Mouse (Mus musculus) erythroblast, embryonic 14.5 days (primary cell): ENCODE data around the gene Cd274. TPM values are rescaled to one million over a fixed set of nuclear protein-coding genes. Genes with fewer than 3 reads are reported as not detected.

ENCODE experiments used
- H3K27me3 ChIP-seq: 2 replicates; pipeline ENCODE4 v1.6.1; 2012; ENCODE audit warnings: inconsistent platforms; ENCODE audit not compliant: control insufficient read depth
- H3K36me3 ChIP-seq: 2 replicates; pipeline ENCODE4 v1.6.1; 2012; ENCODE audit warnings: mild to moderate bottlenecking, inconsistent platforms; ENCODE audit not compliant: control insufficient read depth
- H3K4me1 ChIP-seq: 2 replicates; pipeline ENCODE4 v1.6.1; 2012; ENCODE audit warnings: inconsistent platforms; ENCODE audit not compliant: control insufficient read depth
- H3K4me3 ChIP-seq: replicated peaks from 2 replicates; pipeline ENCODE3; 2012; ENCODE audit warnings: moderate library complexity, mild to moderate bottlenecking, inconsistent platforms
- H3K9me3 ChIP-seq: 2 replicates; pipeline ENCODE4 v1.6.1; 2012; ENCODE audit warnings: low read length, inconsistent platforms, mixed read lengths; ENCODE audit not compliant: control insufficient read depth
- GATA1 ChIP-seq: IDR thresholded peaks from 2 replicates; pipeline ENCODE4 v1.6.1; 2012; ENCODE audit warnings: low read length, inconsistent platforms, mixed read lengths
- TAL1 ChIP-seq: IDR thresholded peaks from 3 replicates; pipeline ENCODE4 v1.6.1; 2012; ENCODE audit warnings: low read length, inconsistent platforms, mixed read lengths
- polyA plus RNA-seq: library from polyadenylated mRNA; stranded (reverse); fragments of >175 nt; gene quantifications from 2 replicates; pipeline ENCODE4 v1.2.3, GENCODE M21; 2012

The Cd274 gene
- polyA plus RNA-seq, 1 experiment, result not detected

DNA sequence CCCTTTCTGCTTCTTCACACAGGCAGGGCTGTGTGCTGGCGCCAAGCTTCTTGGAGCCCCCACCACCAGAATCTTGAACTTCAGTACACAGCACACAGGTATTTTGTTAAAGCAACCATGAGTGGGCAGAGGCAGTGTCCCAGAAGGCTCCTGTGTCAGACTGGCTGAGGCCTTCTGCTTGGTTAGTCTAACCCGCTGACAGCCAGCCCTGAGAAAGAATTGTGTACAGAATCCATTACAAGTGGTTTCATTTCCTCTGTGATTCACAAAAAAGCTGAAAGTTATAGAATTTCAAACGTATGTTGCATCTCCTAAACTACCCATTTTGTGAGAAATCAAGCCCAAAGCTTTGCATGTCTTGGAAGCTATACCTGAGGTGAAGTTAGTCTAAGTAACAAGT lies 63.3 kb downstream of the Cd274 start:
- Histone ChIP-seq H3K36me3 (no peaks in the 10 kb centered on the region), H3K4me1 (no peaks in the 10 kb centered on the region; the same call in 1 of the 2 replicates), H3K27me3 (no peaks in the 10 kb centered on the region), H3K4me3 (no peak overlapping the region), H3K9me3 (no peaks in the 10 kb centered on the region)
- TF ChIP-seq TAL1 (no peak), GATA1 (no peak)

DNA sequence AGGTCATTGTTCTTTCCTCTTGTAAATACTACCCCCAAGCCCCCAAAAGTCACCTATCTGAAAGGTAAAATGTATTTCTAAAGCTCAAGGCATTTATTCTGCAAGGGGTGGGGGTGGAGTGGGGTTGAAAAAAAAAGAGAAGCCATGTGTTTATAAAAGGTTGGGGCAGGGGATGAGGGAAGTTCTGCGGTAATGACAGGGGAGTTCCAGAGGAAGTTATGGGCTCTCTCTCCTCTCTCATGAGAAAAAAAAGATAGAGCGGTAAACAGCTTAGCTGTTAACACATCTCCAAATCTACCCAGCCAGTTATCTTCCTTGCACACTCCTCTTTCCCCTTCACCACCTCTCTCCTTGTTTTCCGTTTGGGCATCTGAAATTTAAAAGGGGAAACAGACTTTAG lies 63.7 kb downstream of the Cd274 start:
- no peak overlapping the region for H3K4me3 ChIP-seq
- no peaks in the 10 kb centered on the region; the same call in 1 of the 2 replicates for H3K4me1 ChIP-seq
- no peaks in the 10 kb centered on the region for H3K36me3 ChIP-seq
- H3K9me3 ChIP-seq, result no peaks in the 10 kb centered on the region
- no peaks in the 10 kb centered on the region for H3K27me3 ChIP-seq
- TF ChIP-seq GATA1 (no peak), TAL1 (no peak)

DNA sequence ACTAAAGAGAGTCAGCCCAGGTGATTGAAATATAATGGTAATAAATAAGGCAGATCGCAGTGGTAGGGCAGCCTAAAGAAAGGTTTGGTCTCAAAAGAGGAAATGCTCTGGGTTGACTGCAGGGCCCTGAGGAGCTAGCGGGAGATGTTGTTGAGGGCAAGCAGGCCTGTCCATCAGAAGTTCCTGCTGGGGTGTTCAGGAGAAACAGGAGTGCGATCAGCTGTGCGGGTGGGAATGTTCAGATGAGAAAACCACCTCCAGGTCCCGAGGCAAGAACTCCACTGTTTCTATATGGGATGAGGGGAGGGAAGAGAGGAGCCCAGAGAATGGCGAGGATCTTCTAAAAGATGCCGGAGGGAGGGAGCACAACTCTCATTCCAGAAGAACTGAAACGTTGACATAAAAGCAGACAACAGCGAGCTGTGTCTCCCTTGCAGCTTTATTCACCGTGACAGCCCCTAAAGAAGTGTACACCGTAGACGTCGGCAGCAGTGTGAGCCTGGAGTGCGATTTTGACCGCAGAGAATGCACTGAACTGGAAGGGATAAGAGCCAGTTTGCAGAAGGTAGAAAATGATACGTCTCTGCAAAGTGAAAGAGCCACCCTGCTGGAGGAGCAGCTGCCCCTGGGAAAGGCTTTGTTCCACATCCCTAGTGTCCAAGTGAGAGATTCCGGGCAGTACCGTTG lies 69.7 kb downstream of the Cd274 start:
- Histone ChIP-seq H3K4me3 (no peak overlapping the region), H3K27me3 (no peaks in the 10 kb centered on the region), H3K4me1 (peaks cover 2% of the 10 kb centered on the region), H3K9me3 (no peaks in the 10 kb centered on the region), H3K36me3 (no peaks in the 10 kb centered on the region)
- no peak for TF ChIP-seq GATA1
- TF ChIP-seq TAL1, result no peak

Other genes starting within 250 kb of the Cd274 start
- 0.50 and 0.67 TPM in 2 replicates for gene Jak2, start 115.6 kb upstream of the Cd274 start, polyA plus RNA-seq
- gene Insl6, start 42.1 kb upstream of the Cd274 start, polyA plus RNA-seq, result not detected in 2 replicates
- gene Rln1, start 32.8 kb upstream of the Cd274 start, polyA plus RNA-seq, result not detected in 2 replicates
- 0.66 and 1.1 TPM in 2 replicates for gene Plgrkt, start 65 bp upstream of the Cd274 start, polyA plus RNA-seq
- gene Pdcd1lg2, start 43.5 kb downstream of the Cd274 start, polyA plus RNA-seq, result 0.02 TPM in 1 of 2 replicates, not detected in the other
- gene Ric1, start 154.8 kb downstream of the Cd274 start, polyA plus RNA-seq, result 0.08 and 0.18 TPM in 2 replicates